Mouse (Mus musculus): ENCODE measurements around the gene Jrkl. TPM values are rescaled to one million over a fixed set of nuclear protein-coding genes. Genes with fewer than 3 reads are reported as not detected.

Gene Jrkl
- polyA plus RNA-seq, 1 experiment from 2014 or later: 7.1 TPM

DNA sequence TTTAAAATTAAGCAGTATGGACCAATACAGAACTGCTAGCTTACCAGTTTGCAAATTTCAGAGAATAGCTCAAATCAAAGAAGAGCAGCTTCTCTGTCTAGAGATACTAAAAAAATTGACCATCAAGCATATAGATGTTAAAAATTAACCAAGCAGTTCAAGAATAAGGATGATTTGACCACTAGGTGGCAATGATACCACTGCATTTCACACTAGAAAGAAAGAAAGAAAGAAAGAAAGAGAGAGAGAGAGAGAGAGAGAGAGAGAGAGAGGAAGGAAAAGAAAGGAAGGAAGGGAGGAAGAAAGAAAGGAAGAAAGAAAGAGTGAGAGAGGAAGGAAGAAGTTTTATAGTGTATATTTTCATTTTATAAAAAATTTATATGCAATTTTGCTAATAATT lies 3.3 kb downstream of the Jrkl start:
- ATAC-seq (replicated peaks; ENCODE audit: insufficient number of reproducible peaks, low FRiP score, low TSS enrichment): no peak
- H3K4me1 ChIP-seq (ENCODE audit: control insufficient read depth, insufficient read depth, low read length): peaks cover 12% of the 10 kb centered on the region
- H3K9me3 ChIP-seq (replicated peaks; ENCODE audit: control insufficient read depth, low read length): no peaks in the 10 kb centered on the region
- no peak overlapping the region for H3K4me2 ChIP-seq
- no peak overlapping the region for H3K9ac ChIP-seq (ENCODE audit: low read depth, low read length)
- no peaks in the 10 kb centered on the region for H3K27me3 ChIP-seq (ENCODE audit: control insufficient read depth, insufficient read depth, low read length)
- no peak overlapping the region for H3K27ac ChIP-seq (ENCODE audit: low read depth, low read length)
- H3K4me3 ChIP-seq (ENCODE audit: low read depth, low read length): no peak overlapping the region
- no peaks in the 10 kb centered on the region for H3K36me3 ChIP-seq (ENCODE audit: control insufficient read depth, insufficient read depth, low read length)

DNA sequence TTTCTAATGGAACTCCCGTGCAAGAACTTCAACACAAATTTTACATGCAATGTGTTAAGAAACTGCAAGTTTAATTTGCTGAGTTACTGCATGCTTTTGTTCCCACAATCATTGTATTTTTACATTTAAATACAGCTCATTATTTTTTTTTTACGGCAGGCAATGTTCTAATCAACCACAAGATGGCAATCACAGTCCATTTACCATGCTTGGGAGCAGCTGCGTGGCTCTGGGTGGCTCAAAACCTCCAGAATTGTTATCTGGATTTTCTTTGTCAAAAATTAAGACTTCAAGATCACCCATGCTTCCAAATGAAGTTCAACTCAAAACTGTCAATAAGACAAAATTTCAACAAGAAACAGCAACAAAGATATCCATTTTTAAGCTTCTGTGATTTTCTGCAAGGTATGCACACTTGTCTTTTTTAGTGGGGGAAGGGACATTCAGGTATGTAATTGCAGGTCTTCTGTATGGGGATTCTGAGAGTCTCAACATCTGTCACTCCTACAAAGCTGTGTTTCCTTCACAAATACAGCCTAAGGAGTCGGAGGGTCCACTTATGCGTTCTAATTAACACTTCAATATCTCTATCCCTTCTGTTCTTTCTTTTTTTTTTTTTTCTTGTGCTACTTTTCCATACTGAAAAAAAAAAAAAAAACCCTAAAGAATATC lies 13.9 kb downstream of the Jrkl start:
- H3K9me3 ChIP-seq (replicated peaks; ENCODE audit: control insufficient read depth, low read length): 0 out of 2 replicates have a peak, but pooled peaks cover 3% of the 10 kb centered on the region
- ATAC-seq (replicated peaks; ENCODE audit: insufficient number of reproducible peaks, low FRiP score, low TSS enrichment): no peak
- 23% methylated on average over 5 of the region's 5 CpGs for WGBS (ENCODE audit: insufficient replicate concordance)
- no peak overlapping the region for H3K4me3 ChIP-seq (ENCODE audit: low read depth, low read length)
- H3K4me1 ChIP-seq (ENCODE audit: control insufficient read depth, insufficient read depth, low read length): no peaks in the 10 kb centered on the region
- H3K9ac ChIP-seq (ENCODE audit: low read depth, low read length): no peak overlapping the region
- H3K27ac ChIP-seq (ENCODE audit: low read depth, low read length): no peak overlapping the region
- no peak overlapping the region for H3K4me2 ChIP-seq
- no peaks in the 10 kb centered on the region for H3K27me3 ChIP-seq (ENCODE audit: control insufficient read depth, insufficient read depth, low read length)
- no peaks in the 10 kb centered on the region for H3K36me3 ChIP-seq (ENCODE audit: control insufficient read depth, insufficient read depth, low read length)

DNA sequence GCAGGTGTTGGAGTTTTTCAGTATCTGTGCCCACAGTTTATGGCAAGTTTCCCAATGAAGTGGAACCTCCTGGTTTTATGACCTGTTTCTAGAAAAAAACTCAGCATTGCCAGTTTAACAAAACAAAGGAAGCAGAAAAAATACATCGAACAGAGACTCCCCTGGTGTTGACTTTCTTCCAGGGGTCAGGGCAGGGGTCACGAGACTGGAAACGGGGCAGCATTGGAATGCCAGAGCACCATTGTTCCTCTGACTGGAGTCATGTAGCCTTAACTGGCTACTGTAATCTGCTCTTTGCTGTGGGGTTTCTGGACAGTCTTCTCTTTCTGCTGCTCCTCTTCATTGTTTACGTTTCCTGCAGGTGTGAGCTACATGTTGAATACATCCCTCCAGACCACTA lies 15.1 kb downstream of the Jrkl start:
- no peaks in the 10 kb centered on the region for H3K27me3 ChIP-seq (ENCODE audit: control insufficient read depth, insufficient read depth, low read length)
- no peak for ATAC-seq (replicated peaks; ENCODE audit: insufficient number of reproducible peaks, low FRiP score, low TSS enrichment)
- H3K36me3 ChIP-seq (ENCODE audit: control insufficient read depth, insufficient read depth, low read length): no peaks in the 10 kb centered on the region
- H3K4me1 ChIP-seq (ENCODE audit: control insufficient read depth, insufficient read depth, low read length): no peaks in the 10 kb centered on the region
- 0 out of 2 replicates have a peak, but pooled peaks cover 3% of the 10 kb centered on the region for H3K9me3 ChIP-seq (replicated peaks; ENCODE audit: control insufficient read depth, low read length)
- H3K9ac ChIP-seq (ENCODE audit: low read depth, low read length): no peak overlapping the region
- H3K27ac ChIP-seq (ENCODE audit: low read depth, low read length): no peak overlapping the region
- 11% methylated on average over 4 of the region's 4 CpGs for WGBS (ENCODE audit: insufficient replicate concordance)
- H3K4me2 ChIP-seq: no peak overlapping the region
- no peak overlapping the region for H3K4me3 ChIP-seq (ENCODE audit: low read depth, low read length)

DNA sequence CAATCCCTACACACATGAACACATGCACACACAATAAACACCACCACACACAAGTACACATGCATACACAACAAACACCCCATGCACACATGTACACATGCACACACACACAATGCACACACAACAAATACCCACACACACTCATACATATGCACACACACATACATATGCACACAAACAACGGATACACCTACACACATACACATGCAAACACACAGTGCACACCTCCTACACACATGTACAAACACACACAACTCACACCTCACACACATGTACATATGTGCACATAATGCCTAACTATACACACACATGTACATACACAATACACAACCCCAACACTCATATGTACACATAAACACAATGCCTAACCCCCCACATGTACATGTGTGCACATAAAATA lies 19.8 kb downstream of the Jrkl start:
- Histone ChIP-seq H3K4me3 (ENCODE audit: low read depth, low read length) (no peak overlapping the region), H3K9me3 (replicated peaks; ENCODE audit: control insufficient read depth, low read length) (0 out of 2 replicates have a peak, but pooled peaks cover 3% of the 10 kb centered on the region), H3K4me2 (no peak overlapping the region), H3K4me1 (ENCODE audit: control insufficient read depth, insufficient read depth, low read length) (no peaks in the 10 kb centered on the region), H3K9ac (ENCODE audit: low read depth, low read length) (no peak overlapping the region), H3K27me3 (ENCODE audit: control insufficient read depth, insufficient read depth, low read length) (no peaks in the 10 kb centered on the region), H3K36me3 (ENCODE audit: control insufficient read depth, insufficient read depth, low read length) (no peaks in the 10 kb centered on the region), H3K27ac (ENCODE audit: low read depth, low read length) (no peak overlapping the region)
- no peak for ATAC-seq (replicated peaks; ENCODE audit: insufficient number of reproducible peaks, low FRiP score, low TSS enrichment)
- WGBS (ENCODE audit: insufficient replicate concordance): 80% methylated on average over 1 of the region's 1 CpGs

DNA sequence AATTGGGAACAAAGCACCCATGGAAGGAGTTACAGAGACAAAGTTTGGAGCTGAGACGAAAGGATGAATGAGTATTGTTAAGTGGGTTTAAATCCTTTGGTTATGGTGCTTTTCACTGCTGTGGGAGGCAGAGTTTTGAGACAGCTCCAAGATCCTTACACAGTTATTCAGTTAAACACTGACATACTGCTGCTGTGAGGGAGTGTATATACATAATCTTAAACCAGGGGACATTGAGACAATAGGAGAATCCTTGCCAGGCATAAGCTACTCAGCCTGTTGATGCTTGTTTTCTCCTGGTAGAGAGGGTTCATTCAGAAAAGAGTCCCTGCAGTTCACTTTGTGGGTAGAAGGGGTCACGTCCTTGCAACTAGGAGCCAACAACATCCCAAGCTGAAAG lies 39.3 kb downstream of the Jrkl start:
- Histone ChIP-seq H3K4me2 (no peak overlapping the region), H3K27me3 (ENCODE audit: control insufficient read depth, insufficient read depth, low read length) (no peaks in the 10 kb centered on the region), H3K27ac (ENCODE audit: low read depth, low read length) (no peak overlapping the region), H3K4me3 (ENCODE audit: low read depth, low read length) (no peak overlapping the region), H3K9ac (ENCODE audit: low read depth, low read length) (no peak overlapping the region), H3K36me3 (ENCODE audit: control insufficient read depth, insufficient read depth, low read length) (no peaks in the 10 kb centered on the region), H3K4me1 (ENCODE audit: control insufficient read depth, insufficient read depth, low read length) (no peaks in the 10 kb centered on the region), H3K9me3 (replicated peaks; ENCODE audit: control insufficient read depth, low read length) (no peaks in the 10 kb centered on the region)
- ATAC-seq (replicated peaks; ENCODE audit: insufficient number of reproducible peaks, low FRiP score, low TSS enrichment): no peak
- WGBS (ENCODE audit: insufficient replicate concordance): 68% methylated on average over 2 of the region's 2 CpGs

DNA sequence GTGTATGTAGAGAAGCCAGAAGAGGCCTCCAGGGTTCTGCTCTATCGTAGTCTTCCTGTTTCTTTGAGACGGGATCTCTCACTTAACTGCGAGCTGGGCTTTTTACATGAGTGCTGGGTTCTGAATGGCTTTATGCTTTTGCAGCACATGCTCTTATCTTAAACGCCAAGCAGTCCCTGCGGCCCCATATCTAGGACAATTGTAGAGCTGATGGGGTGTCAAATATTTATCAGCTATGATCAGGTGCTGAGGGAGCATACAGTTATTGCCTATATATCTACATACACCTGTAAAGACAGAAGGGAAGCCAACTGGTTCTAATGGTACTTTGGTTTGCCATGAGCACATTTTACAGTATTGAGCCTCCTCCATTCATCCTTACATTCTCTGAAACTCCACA lies 41.9 kb downstream of the Jrkl start:
- Histone ChIP-seq H3K4me2 (no peak overlapping the region), H3K4me1 (ENCODE audit: control insufficient read depth, insufficient read depth, low read length) (no peaks in the 10 kb centered on the region), H3K9me3 (replicated peaks; ENCODE audit: control insufficient read depth, low read length) (no peaks in the 10 kb centered on the region), H3K4me3 (ENCODE audit: low read depth, low read length) (no peak overlapping the region), H3K9ac (ENCODE audit: low read depth, low read length) (no peak overlapping the region), H3K36me3 (ENCODE audit: control insufficient read depth, insufficient read depth, low read length) (no peaks in the 10 kb centered on the region), H3K27me3 (ENCODE audit: control insufficient read depth, insufficient read depth, low read length) (no peaks in the 10 kb centered on the region), H3K27ac (ENCODE audit: low read depth, low read length) (no peak overlapping the region)
- WGBS (ENCODE audit: insufficient replicate concordance): 70% methylated on average over 5 of the region's 5 CpGs
- ATAC-seq (replicated peaks; ENCODE audit: insufficient number of reproducible peaks, low FRiP score, low TSS enrichment): no peak

DNA sequence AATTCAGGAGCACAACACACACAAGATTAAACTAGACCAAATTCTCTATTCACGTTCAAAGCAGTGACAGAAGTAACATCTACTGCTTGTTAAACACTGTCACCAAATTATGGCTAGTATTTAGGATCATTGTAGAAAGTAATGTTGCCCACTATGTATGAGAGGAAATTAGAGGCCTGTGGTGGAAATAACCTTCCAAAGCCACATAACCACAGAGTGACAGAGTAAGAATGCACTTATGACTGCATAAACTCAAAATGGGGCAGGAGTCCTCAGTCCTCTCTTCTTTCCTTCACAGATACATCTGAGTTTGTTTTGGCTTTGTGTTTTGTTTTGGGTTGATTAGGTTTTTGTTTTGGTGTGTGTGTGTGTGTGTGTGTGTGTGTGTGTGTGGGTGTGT lies 42.5 kb downstream of the Jrkl start:
- ATAC-seq (replicated peaks; ENCODE audit: insufficient number of reproducible peaks, low FRiP score, low TSS enrichment): no peak
- no peaks in the 10 kb centered on the region for H3K27me3 ChIP-seq (ENCODE audit: control insufficient read depth, insufficient read depth, low read length)
- no peak overlapping the region for H3K4me2 ChIP-seq
- H3K9me3 ChIP-seq (replicated peaks; ENCODE audit: control insufficient read depth, low read length): no peaks in the 10 kb centered on the region
- H3K36me3 ChIP-seq (ENCODE audit: control insufficient read depth, insufficient read depth, low read length): no peaks in the 10 kb centered on the region
- H3K4me1 ChIP-seq (ENCODE audit: control insufficient read depth, insufficient read depth, low read length): no peaks in the 10 kb centered on the region
- no peak overlapping the region for H3K4me3 ChIP-seq (ENCODE audit: low read depth, low read length)
- no peak overlapping the region for H3K27ac ChIP-seq (ENCODE audit: low read depth, low read length)
- 88% methylated on average over 1 of the region's 1 CpGs for WGBS (ENCODE audit: insufficient replicate concordance)
- H3K9ac ChIP-seq (ENCODE audit: low read depth, low read length): no peak overlapping the region

DNA sequence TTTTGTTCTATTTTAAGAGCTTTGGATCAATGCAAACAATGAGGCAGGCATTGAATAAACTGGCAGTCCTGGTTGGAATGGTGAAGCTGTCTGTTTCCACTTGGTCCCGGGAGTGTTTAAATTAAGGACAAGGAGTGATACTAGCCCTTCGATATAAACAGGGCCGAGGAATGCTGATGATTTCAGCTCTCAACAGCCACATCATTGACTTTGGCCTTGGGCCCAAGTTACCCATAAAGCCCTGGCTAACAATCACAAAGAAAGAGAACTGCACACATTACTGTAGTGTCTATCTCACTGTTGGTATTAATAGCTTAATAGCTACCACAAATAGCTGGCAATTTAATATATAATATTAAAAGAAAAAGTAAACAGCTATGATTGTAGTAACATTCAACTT lies 45.5 kb downstream of the Jrkl start:
- H3K27me3 ChIP-seq (ENCODE audit: control insufficient read depth, insufficient read depth, low read length): no peaks in the 10 kb centered on the region
- no peaks in the 10 kb centered on the region for H3K4me1 ChIP-seq (ENCODE audit: control insufficient read depth, insufficient read depth, low read length)
- ATAC-seq (replicated peaks; ENCODE audit: insufficient number of reproducible peaks, low FRiP score, low TSS enrichment): no peak
- H3K9me3 ChIP-seq (replicated peaks; ENCODE audit: control insufficient read depth, low read length): no peaks in the 10 kb centered on the region
- H3K9ac ChIP-seq (ENCODE audit: low read depth, low read length): no peak overlapping the region
- 55% methylated on average over 3 of the region's 3 CpGs for WGBS (ENCODE audit: insufficient replicate concordance)
- no peak overlapping the region for H3K4me3 ChIP-seq (ENCODE audit: low read depth, low read length)
- no peak overlapping the region for H3K27ac ChIP-seq (ENCODE audit: low read depth, low read length)
- H3K4me2 ChIP-seq: no peak overlapping the region
- H3K36me3 ChIP-seq (ENCODE audit: control insufficient read depth, insufficient read depth, low read length): no peaks in the 10 kb centered on the region

DNA sequence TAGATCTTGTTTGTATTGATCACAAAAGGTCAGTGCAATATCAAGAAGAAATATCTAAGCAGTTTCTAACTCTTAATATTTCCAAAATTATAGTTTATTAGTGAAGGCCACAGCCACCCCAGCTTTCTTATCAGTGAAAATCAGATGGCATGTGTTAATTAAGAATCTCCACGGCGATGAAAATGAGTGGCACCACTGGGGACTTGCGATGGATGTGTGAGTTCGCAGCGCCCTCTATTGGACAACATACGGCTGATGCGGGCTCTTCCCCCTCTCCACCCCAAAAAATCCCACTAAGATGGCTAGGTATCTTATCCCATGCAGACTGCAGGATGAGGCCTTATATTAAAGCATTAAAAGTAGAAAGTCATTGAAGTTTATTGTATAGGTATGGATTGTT lies 49.9 kb downstream of the Jrkl start:
- no peaks in the 10 kb centered on the region for H3K4me1 ChIP-seq (ENCODE audit: control insufficient read depth, insufficient read depth, low read length)
- H3K27ac ChIP-seq (ENCODE audit: low read depth, low read length): no peak overlapping the region
- H3K9me3 ChIP-seq (replicated peaks; ENCODE audit: control insufficient read depth, low read length): no peaks in the 10 kb centered on the region
- H3K9ac ChIP-seq (ENCODE audit: low read depth, low read length): no peak overlapping the region
- H3K36me3 ChIP-seq (ENCODE audit: control insufficient read depth, insufficient read depth, low read length): no peaks in the 10 kb centered on the region
- 12% methylated on average over 7 of the region's 7 CpGs for WGBS (ENCODE audit: insufficient replicate concordance)
- H3K27me3 ChIP-seq (ENCODE audit: control insufficient read depth, insufficient read depth, low read length): no peaks in the 10 kb centered on the region
- ATAC-seq (replicated peaks; ENCODE audit: insufficient number of reproducible peaks, low FRiP score, low TSS enrichment): no peak
- no peak overlapping the region for H3K4me3 ChIP-seq (ENCODE audit: low read depth, low read length)
- no peak overlapping the region for H3K4me2 ChIP-seq
